Mouse (Mus musculus) cerebellum, postnatal 14 days (tissue): Measurements from ENCODE around the gene Slc9a8.

Experiments used
- DNase-seq, 2 experiments: peaks; one replicate each; pipeline ENCODE4 v3.0.0; 2021; ENCODE audit warnings: mixed read lengths in 2 of 2

Slc9a8 gene

GRCm38 (mm10) chr2:167483827-167484410, 62.4 kb downstream of the Slc9a8 start:
- DNase-seq = peak; percentile 48 to 56

DNA sequence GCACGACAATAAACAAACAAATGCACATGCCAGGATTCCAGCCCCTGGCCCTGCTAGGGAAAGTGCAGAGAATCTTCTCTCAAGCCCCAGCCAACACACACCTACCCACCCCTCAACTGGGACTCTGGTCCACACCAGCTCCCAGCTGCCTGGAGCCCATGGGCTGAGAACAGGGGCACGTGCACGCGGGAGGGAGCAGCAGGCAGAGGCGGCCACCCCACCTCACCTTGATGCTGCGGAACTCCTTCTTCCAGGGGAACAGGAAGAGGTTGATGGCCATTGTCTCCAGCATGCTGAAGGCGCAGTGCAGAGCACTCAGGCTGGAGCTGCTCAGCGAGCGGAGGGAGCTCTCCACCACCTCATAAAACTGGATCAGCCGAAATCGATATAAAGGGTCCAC, 63.4 kb downstream of the Slc9a8 start:
- DNase-seq = peak in 1 of 2 experiments; percentile 53

GRCm38 (mm10) chr2:167485501-167486377, 64.2 kb downstream of the Slc9a8 start:
- peak; percentile 94 to 97 for DNase-seq

DNA sequence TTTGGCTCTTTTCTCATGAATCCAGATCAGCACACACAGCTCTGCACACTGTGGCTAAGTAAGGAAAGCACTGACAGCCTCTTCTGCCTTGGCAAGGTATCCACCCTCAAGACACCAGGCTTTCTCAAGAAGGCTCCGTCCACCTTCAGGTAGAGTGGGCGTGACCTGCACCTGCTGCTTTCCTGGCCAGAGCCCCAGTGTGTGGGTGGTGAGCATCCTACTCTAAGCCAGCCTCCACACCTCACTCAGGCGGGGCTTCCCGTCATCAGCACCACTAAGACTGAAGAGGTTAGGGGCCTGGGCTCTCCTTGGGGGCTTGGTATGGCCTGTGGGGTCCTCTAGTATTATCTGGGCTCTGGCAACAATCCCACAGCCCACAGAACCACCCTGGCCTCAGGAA, 65.1 kb downstream of the Slc9a8 start:
- peak; percentile 80 to 81 for DNase-seq

DNA sequence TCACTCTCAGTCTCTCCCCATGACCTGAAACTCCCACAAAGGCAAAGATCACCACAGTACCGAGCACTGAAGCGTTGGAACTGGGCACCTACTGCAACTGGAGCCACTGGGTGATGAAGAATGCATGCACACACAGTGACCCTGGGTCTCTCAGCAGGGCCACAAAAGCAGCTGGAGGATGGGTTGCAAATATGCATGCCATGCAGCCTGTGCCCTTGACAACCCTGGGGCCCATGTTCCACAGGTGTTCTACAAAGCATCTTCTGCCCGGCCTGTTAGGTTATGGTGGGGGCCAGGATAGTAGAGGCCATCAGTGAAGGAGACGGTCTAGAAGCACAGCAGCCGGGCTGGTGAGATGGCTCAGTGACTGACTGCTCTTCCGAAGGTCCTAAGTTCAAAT, 66.0 kb downstream of the Slc9a8 start:
- no peak for DNase-seq

DNA sequence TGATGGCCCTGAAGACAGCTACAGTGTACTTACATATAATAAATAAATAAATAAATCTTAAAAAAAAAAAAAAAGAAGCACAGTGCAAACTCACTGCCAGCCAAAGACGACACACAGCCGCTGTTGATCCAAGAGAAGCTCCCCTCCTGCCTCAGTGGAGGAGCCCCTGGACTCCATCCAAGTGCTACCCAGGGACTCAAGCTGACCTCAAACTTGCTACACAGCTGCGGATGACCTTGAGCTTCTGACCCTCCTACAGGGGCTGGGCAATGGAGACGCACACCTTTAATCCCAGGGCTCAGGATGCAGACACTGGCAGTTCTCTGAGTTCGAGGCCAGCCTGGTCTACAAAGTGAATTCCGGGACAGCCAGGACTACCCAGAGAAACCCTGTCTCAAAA, 66.5 kb downstream of the Slc9a8 start:
- peak; percentile 46 to 55 for DNase-seq

DNA sequence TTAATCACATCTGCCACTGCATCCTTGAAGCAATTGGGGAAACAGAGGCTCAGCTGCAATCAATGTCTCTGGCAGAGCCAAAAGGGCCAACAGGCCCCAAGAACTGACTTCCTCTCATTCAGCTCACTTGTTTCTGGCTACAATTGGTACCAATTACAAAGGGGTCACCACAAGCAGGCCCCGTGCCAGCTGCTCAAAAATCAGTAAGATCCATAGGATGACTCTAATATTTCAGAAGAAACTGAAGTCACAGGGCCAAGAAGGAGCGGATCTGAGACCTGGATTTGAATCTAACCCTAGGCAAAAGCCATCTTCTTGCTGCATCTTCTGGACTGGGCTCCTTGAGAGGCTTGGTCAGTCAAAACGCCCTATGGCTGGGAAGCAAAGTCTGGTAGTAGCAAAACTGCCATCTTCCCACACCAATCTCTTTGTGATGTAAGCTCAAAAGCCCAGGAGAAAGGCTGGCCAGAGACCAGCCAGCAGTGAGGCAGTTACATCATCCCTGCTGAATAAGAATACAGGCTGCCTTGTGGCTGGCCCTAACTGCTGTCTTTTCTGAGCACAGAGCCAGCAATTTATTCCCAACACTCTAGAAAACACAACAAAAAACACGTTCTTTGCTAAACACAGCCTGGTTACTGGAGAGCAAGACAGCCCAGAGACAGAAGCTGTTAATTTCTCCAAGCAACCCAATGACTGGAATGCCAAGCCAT, 69.5 kb downstream of the Slc9a8 start:
- peak; percentile 52 to 65 for DNase-seq

- peak; percentile 66 to 71 for DNase-seq
These were observed 70.5 kb downstream of the Slc9a8 start, which contains the start of gene Rnf114 for GRCm38 (mm10) chr2:167491757-167492708. Gene Rnf114 (plus strand): TSS chr2:167492645.

GRCm38 (mm10) chr2:167492713-167493636, 71.5 kb downstream of the Slc9a8 start, which contains the start of gene Spata2:
Gene Spata2 (minus strand): TSS chr2:167492887.
- DNase-seq = peak; percentile 91 to 96

- DNase-seq = no peak
These were observed 74.9 kb downstream of the Slc9a8 start for GRCm38 (mm10) chr2:167496437-167496836.

- peak; percentile 52 to 70 for DNase-seq
These were observed 75.8 kb downstream of the Slc9a8 start for GRCm38 (mm10) chr2:167497272-167497671.

DNA sequence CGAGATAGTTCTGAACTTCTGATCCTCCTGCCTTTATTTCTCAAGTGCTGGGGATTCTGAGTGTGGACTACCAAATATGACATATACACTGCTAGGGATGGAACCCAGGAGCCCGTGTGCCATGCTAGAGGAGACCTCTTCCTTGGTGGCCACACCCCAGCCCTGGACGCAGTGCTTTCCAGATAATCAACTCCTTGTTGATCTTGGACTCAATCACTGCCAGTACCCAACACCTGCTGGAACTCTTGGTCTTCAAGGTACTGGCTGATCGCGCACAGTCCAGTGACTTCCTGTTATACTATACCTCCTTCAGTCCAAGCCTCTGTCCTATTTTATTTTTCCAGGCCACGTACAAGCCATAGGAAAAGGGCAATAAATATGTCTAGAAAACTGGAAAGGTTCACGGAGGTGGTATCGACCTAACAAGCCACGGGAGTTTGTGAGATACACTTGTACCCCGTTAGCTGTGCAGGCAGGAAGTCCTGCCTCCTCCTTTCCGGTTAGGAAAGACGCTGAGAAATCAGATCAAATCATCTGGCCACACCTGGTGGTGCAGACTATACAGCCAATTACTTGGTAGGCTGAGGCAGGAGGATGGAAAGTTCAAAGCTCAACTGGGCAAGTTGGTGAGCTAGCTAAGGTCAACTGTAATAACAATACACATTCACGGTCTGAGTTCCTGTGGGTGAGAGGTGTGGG, 81.2 kb downstream of the Slc9a8 start:
- DNase-seq = no peak

DNA sequence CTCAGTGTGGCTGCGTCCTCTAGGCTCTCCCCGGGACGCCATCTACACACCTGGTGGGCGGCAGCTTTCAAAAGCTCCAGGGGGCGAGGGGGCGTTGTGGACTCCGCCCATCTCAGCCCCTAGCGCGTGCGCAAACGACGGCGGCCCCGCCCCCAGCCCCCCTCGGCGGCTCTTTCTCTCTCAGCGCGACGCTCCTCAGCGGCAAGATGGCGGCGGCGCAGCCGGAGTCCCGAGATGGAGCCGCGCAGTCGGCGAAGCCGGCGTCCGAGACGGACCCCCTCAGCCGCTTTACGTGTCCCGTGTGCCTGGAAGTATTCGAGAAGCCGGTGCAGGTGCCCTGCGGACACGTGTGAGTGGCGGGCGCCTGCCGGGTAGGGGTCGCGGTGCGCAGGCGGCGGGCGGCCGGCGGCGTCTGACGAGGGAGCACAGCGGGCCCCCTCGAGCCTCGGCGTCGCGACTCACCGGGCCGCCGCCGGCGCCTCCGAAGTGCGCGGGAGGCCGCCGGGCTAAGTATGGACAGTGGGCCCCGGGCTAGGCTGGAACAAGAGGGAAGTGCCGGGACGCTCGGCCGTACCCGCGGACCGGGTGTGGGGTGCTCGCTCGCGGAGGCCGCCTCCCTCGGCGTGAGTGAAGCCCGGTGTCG, 81.9 kb downstream of the Slc9a8 start:
- DNase-seq = peak; percentile 96

- peak; percentile 67 to 69 for DNase-seq
These were observed 82.4 kb downstream of the Slc9a8 start for GRCm38 (mm10) chr2:167503896-167504349.

DNA sequence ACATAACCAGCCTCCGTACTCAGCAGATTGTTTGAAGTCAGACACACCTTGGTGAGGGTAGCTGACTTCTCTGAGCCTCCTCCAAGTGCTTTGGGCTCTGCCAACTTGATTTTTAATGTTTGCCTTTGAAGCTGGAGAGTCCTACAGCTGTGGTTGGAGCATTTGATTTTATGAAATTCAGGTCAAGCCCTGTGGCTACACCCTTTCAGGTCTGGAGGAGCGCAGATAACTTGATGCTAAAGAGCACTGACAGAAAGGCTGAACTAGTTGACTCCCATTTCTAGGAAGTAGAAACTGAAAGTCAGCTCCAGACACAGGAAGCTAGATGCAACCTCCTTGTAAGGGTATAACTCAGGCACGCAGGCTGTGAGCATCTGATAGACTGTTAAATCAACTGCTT, 83.6 kb downstream of the Slc9a8 start:
- DNase-seq = no peak

DNA sequence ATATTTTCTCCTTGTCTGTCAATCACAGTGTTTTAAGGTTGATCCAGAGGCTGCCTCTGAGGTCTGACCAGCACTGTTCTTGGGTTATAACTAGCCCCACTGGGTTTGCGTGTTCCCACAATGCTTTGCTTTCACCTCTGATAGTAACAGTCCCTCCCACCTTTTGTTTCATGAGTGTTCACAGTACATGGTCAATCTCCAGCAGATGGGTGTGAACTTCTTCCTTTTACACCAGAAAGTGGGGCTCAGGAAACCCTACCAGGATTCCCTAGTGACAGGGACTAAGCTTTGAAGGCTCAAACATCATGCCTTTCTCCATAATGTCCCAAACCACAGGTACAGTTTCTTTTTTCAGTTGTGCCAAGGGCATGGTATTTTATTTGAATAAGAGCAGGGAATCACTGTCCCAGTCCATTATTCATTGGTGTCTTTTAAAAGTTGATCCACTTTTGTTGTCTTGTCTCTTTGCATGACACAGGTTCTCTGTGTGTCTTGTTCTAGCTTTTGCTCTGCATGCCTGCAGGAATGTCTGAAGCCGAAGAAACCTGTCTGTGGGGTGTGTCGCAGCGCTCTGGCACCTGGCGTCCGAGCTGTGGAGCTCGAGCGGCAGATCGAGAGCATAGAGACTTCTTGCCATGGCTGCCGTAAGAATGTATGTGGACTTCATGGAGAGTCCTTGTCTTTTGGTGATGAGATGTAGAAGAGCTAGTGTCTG, 85.2 kb downstream of the Slc9a8 start:
- DNase-seq = no peak

- no peak for DNase-seq
These were observed 86.3 kb downstream of the Slc9a8 start for GRCm38 (mm10) chr2:167507719-167508385.

DNA sequence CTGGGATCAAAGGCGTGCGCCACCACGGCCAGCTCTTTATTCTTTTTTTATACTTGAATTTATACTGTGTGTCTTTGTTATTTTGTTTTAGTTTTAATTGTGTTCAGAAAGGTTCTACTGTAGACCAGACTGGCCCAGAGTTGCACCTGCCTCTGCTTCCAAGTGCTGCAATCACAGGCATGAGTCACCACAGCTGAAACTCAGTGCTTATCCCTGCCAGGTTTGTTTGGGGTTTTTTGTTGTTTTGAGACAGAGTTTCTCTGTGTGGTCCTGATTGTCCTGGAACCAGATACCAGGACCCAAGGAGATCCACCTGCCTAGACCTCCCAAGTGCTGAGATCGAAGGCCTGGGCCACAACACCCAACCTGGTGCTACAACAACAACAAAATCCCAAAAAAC, 87.1 kb downstream of the Slc9a8 start:
- no peak for DNase-seq

- no peak for DNase-seq
These were observed 89.0 kb downstream of the Slc9a8 start for GRCm38 (mm10) chr2:167510485-167510884.
